Mouse (Mus musculus): ENCODE measurements at regions not wholly inside any gene's neighbourhood (a gene's known extent, or its start where the extent isn't known, plus 50 kb on each side); places are given as distances from the start of the nearest gene placed in this dataset.

DNA sequence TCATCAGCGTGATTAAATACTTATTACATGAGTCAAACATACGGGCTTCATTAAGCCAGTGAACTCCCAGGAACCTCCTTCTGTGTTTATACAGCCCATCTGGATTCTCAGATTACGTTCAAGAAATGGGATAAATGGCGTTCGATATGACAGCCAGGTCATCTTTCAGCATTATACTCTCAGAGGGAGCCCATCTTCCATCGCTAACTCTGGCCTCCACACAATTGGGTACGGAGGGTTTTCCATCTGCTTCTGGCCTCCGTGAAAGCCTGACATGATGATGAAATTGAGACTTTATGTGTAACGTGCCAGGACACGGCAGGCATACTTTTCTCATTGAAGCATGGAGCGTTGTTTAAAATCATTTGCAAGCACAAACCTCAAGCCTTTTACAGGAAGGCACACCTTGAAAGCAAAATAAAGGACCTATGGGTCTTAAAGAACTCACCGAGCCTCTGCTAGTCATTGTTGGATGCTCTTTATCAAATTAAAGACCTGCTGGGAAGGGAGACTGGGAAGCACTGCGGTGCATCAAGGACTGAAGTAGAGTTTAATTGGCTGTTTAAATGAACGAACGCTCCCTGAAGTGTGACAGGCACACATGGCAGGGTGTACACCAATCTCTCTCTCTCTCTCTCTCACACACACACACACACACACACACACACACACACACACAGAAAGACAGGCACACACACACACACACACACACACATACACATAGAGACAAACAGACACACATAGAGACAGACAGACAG lies 127.0 kb downstream of the Slc38a6 start:
- no peaks in the 10 kb centered on the region for H3K27me3 ChIP-seq (ENCODE audit: control insufficient read depth, insufficient read depth, low read length)
- 71% methylated on average over 15 of the region's 15 CpGs for WGBS (ENCODE audit: insufficient replicate concordance)
- no peaks in the 10 kb centered on the region for H3K9me3 ChIP-seq (replicated peaks; ENCODE audit: control insufficient read depth, low read length)
- H3K4me2 ChIP-seq, result no peak overlapping the region
- no peak overlapping the region for H3K4me3 ChIP-seq (ENCODE audit: low read depth, low read length)
- no peak overlapping the region for H3K27ac ChIP-seq (ENCODE audit: low read depth, low read length)
- H3K4me1 ChIP-seq (ENCODE audit: control insufficient read depth, insufficient read depth, low read length), result no peaks in the 10 kb centered on the region
- H3K9ac ChIP-seq (ENCODE audit: low read depth, low read length), result no peak overlapping the region
- H3K36me3 ChIP-seq (ENCODE audit: control insufficient read depth, insufficient read depth, low read length), result no peaks in the 10 kb centered on the region
- ATAC-seq (replicated peaks; ENCODE audit: insufficient number of reproducible peaks, low FRiP score, low TSS enrichment), result no peak

DNA sequence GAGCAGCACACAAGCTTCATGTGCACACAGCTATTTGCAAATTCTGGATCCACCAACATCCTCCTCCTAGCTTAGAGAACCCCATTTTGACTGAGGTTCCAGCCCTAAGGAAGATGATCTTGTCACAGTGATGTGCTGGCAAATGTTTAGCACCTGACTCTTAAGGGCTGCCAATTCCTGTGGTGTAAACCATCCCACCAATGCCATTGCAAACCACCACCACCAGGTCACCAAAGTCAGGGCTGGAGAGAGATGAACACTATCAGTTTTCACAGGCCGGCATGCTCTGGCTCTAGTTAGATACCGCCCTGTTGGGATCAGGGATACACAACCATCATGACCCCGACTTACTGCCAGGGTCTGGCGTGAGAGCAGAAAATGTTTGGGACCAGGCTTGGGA lies 125.9 kb downstream of the Slc38a6 start:
- Histone ChIP-seq H3K9ac (ENCODE audit: low read depth, low read length) (no peak overlapping the region), H3K4me3 (ENCODE audit: low read depth, low read length) (no peak overlapping the region), H3K4me2 (no peak overlapping the region), H3K4me1 (ENCODE audit: control insufficient read depth, insufficient read depth, low read length) (no peaks in the 10 kb centered on the region), H3K9me3 (replicated peaks; ENCODE audit: control insufficient read depth, low read length) (no peaks in the 10 kb centered on the region), H3K27ac (ENCODE audit: low read depth, low read length) (no peak overlapping the region), H3K36me3 (ENCODE audit: control insufficient read depth, insufficient read depth, low read length) (no peaks in the 10 kb centered on the region), H3K27me3 (ENCODE audit: control insufficient read depth, insufficient read depth, low read length) (no peaks in the 10 kb centered on the region)
- WGBS (ENCODE audit: insufficient replicate concordance), result 66% methylated on average over 4 of the region's 4 CpGs
- ATAC-seq (replicated peaks; ENCODE audit: insufficient number of reproducible peaks, low FRiP score, low TSS enrichment), result no peak

DNA sequence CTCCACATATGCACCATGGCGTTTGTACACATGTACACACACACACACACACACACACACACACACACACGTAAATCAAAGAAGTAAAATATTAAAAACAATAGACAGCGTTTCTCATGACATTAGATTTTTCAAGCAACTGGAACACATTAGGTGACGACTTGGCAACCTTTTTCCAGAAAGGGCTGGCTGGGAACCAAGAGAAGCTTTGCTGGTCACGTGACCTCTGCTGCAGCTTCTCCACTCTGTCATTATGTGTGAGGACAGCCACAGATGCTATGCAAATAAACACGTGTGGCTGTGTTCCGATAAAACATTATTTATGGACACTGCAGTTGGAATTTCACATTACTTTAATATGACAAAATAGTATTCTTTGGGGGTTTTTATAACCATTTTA lies 124.3 kb downstream of the Slc38a6 start:
- Histone ChIP-seq H3K4me2 (no peak overlapping the region), H3K27ac (ENCODE audit: low read depth, low read length) (no peak overlapping the region), H3K9me3 (replicated peaks; ENCODE audit: control insufficient read depth, low read length) (no peaks in the 10 kb centered on the region), H3K36me3 (ENCODE audit: control insufficient read depth, insufficient read depth, low read length) (no peaks in the 10 kb centered on the region), H3K4me3 (ENCODE audit: low read depth, low read length) (no peak overlapping the region), H3K27me3 (ENCODE audit: control insufficient read depth, insufficient read depth, low read length) (no peaks in the 10 kb centered on the region), H3K9ac (ENCODE audit: low read depth, low read length) (no peak overlapping the region), H3K4me1 (ENCODE audit: control insufficient read depth, insufficient read depth, low read length) (no peaks in the 10 kb centered on the region)
- WGBS (ENCODE audit: insufficient replicate concordance), result 62% methylated on average over 7 of the region's 7 CpGs
- ATAC-seq (replicated peaks; ENCODE audit: insufficient number of reproducible peaks, low FRiP score, low TSS enrichment), result no peak

DNA sequence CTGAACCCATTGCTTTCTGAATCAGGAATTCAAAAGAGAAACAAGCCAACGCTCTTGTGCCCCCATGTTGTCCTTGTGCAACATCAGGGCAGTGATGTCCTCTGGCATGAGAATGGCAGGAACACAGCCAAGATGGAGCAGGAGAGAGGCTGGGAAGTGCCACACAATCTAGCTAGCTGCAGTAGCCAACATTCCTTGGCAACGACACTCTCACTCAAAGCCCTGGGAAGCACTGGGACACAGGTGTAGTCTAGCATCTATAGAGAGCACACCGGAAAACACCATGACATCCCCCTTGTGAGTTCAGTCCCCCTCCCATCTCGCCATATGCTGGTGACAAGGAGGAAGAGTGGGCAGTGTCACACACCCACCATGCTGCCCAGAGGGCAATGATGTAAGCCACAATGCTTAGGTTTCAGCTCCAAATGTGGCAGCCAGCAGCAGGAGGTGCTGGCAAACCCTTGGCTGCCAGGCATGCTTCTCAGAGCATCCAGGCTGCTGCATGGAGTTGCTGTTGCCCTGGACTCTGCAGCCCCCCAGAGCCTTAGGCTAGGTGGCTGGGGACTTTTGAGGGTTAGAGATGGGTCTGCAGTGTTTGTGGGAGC lies 123.0 kb downstream of the Slc38a6 start:
- Histone ChIP-seq H3K4me3 (ENCODE audit: low read depth, low read length) (no peak overlapping the region), H3K36me3 (ENCODE audit: control insufficient read depth, insufficient read depth, low read length) (no peaks in the 10 kb centered on the region), H3K4me1 (ENCODE audit: control insufficient read depth, insufficient read depth, low read length) (peaks cover 2% of the 10 kb centered on the region), H3K9me3 (replicated peaks; ENCODE audit: control insufficient read depth, low read length) (no peaks in the 10 kb centered on the region), H3K4me2 (no peak overlapping the region), H3K27me3 (ENCODE audit: control insufficient read depth, insufficient read depth, low read length) (no peaks in the 10 kb centered on the region), H3K27ac (ENCODE audit: low read depth, low read length) (no peak overlapping the region), H3K9ac (ENCODE audit: low read depth, low read length) (no peak overlapping the region)
- ATAC-seq (replicated peaks; ENCODE audit: insufficient number of reproducible peaks, low FRiP score, low TSS enrichment), result no peak
- WGBS (ENCODE audit: insufficient replicate concordance), result 78% methylated on average over 4 of the region's 4 CpGs

DNA sequence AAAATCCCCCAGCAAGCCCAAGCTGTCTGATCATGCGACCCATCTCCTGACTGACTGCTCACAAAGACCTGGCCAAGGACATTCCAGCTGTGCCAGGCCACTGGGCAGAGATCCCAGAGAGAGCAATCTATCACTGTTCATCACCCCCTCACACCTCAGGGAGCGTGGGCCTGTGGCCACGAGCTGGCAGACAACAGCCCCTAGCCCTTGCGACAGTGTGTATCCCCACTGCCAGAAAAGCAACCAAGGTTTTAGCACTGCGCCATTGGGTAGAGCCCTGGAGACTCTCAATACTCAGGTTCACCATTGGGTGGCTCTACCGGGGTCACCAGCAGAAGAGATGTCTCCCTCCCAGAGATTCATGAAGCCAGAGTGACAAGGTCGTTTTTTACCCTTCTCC lies 122.0 kb downstream of the Slc38a6 start:
- peaks cover 11% of the 10 kb centered on the region for H3K4me1 ChIP-seq (ENCODE audit: control insufficient read depth, insufficient read depth, low read length)
- H3K36me3 ChIP-seq (ENCODE audit: control insufficient read depth, insufficient read depth, low read length), result no peaks in the 10 kb centered on the region
- no peak overlapping the region for H3K27ac ChIP-seq (ENCODE audit: low read depth, low read length)
- WGBS (ENCODE audit: insufficient replicate concordance), result 57% methylated on average over 7 of the region's 7 CpGs
- no peaks in the 10 kb centered on the region for H3K9me3 ChIP-seq (replicated peaks; ENCODE audit: control insufficient read depth, low read length)
- H3K27me3 ChIP-seq (ENCODE audit: control insufficient read depth, insufficient read depth, low read length), result no peaks in the 10 kb centered on the region
- H3K4me3 ChIP-seq (ENCODE audit: low read depth, low read length), result no peak overlapping the region
- no peak overlapping the region for H3K9ac ChIP-seq (ENCODE audit: low read depth, low read length)
- ATAC-seq (replicated peaks; ENCODE audit: insufficient number of reproducible peaks, low FRiP score, low TSS enrichment), result no peak
- no peak overlapping the region for H3K4me2 ChIP-seq

DNA sequence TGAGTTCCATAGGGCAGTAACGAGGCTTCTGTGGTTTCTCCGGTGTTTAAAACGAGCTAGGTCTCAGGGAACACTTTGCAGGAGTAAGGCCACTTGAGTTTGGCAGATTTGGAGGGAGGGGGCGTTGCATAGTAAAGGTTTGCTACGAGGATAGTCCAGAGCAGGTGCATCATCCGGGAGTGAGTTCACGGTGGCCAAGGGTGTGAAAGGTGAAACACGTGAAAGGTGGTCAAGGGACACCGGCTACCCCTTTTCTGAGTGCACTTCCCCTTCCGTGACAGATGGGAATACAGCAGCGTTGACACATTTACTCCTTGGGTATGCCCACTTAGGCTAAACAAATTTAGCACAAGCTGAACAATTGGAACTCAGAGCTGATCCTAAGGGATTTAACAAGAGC lies 121.6 kb downstream of the Slc38a6 start:
- H3K4me3 ChIP-seq (ENCODE audit: low read depth, low read length), result no peak overlapping the region
- H3K27ac ChIP-seq (ENCODE audit: low read depth, low read length), result no peak overlapping the region
- no peaks in the 10 kb centered on the region for H3K27me3 ChIP-seq (ENCODE audit: control insufficient read depth, insufficient read depth, low read length)
- H3K4me2 ChIP-seq, result no peak overlapping the region
- no peaks in the 10 kb centered on the region for H3K9me3 ChIP-seq (replicated peaks; ENCODE audit: control insufficient read depth, low read length)
- no peaks in the 10 kb centered on the region for H3K36me3 ChIP-seq (ENCODE audit: control insufficient read depth, insufficient read depth, low read length)
- H3K9ac ChIP-seq (ENCODE audit: low read depth, low read length), result no peak overlapping the region
- H3K4me1 ChIP-seq (ENCODE audit: control insufficient read depth, insufficient read depth, low read length), result peaks cover 16% of the 10 kb centered on the region
- 68% methylated on average over 11 of the region's 11 CpGs for WGBS (ENCODE audit: insufficient replicate concordance)
- ATAC-seq (replicated peaks; ENCODE audit: insufficient number of reproducible peaks, low FRiP score, low TSS enrichment), result no peak

DNA sequence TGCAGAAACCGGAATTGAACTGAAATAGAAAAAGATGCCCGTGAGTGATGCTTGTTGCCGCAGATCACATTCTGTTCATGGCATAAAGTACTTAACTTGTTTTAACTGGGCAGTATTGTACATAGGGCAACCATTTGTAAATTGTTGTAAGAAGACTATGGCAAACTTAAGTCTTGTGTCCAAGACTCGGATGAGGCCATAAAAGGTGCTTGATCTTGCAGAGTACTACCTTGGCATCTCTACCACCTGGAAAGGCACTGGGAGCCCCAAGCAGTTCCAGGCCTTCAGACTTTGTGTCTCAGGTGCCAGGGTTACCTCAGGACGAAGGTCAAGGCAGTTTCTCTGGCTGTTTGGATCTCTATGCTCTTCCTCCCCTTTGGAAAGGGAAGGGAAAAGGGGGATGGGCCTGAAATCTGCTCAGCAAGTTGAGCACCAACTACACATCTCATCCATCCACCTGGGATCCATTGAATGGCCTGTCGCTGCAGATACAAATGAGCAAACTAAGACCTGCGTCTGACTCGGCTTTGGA lies 120.0 kb downstream of the Slc38a6 start:
- peaks cover 29% of the 10 kb centered on the region for H3K4me1 ChIP-seq (ENCODE audit: control insufficient read depth, insufficient read depth, low read length)
- no peak for ATAC-seq (replicated peaks; ENCODE audit: insufficient number of reproducible peaks, low FRiP score, low TSS enrichment)
- no peaks in the 10 kb centered on the region for H3K27me3 ChIP-seq (ENCODE audit: control insufficient read depth, insufficient read depth, low read length)
- no peak overlapping the region for H3K9ac ChIP-seq (ENCODE audit: low read depth, low read length)
- no peak overlapping the region for H3K4me3 ChIP-seq (ENCODE audit: low read depth, low read length)
- WGBS (ENCODE audit: insufficient replicate concordance), result 81% methylated on average over 8 of the region's 8 CpGs
- H3K27ac ChIP-seq (ENCODE audit: low read depth, low read length), result no peak overlapping the region
- H3K9me3 ChIP-seq (replicated peaks; ENCODE audit: control insufficient read depth, low read length), result no peaks in the 10 kb centered on the region
- no peaks in the 10 kb centered on the region for H3K36me3 ChIP-seq (ENCODE audit: control insufficient read depth, insufficient read depth, low read length)
- H3K4me2 ChIP-seq, result no peak overlapping the region

DNA sequence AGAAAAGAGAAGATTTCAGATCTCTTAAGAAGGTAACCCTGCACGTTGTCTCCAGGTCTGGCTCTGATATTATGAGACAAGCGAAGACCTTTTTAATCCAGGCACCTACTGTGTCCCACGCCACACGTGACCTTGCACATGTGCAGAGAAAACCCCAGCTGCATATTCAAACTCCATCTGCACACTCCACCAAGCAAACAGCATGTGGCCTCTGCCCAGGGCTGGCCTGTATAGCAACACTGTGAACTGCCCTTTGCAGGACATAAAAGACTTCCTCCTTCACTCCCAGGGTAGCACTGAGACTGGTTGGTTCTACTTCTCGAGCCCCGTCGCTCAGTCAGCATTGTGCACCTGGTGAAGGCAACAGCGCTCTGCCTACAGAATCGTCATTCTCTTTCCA lies 119.0 kb downstream of the Slc38a6 start:
- peaks cover 29% of the 10 kb centered on the region for H3K4me1 ChIP-seq (ENCODE audit: control insufficient read depth, insufficient read depth, low read length)
- no peak overlapping the region for H3K9ac ChIP-seq (ENCODE audit: low read depth, low read length)
- H3K9me3 ChIP-seq (replicated peaks; ENCODE audit: control insufficient read depth, low read length), result no peaks in the 10 kb centered on the region
- no peak overlapping the region for H3K27ac ChIP-seq (ENCODE audit: low read depth, low read length)
- ATAC-seq (replicated peaks; ENCODE audit: insufficient number of reproducible peaks, low FRiP score, low TSS enrichment), result no peak
- H3K27me3 ChIP-seq (ENCODE audit: control insufficient read depth, insufficient read depth, low read length), result no peaks in the 10 kb centered on the region
- H3K4me3 ChIP-seq (ENCODE audit: low read depth, low read length), result no peak overlapping the region
- 85% methylated on average over 9 of the region's 9 CpGs for WGBS (ENCODE audit: insufficient replicate concordance)
- no peaks in the 10 kb centered on the region for H3K36me3 ChIP-seq (ENCODE audit: control insufficient read depth, insufficient read depth, low read length)
- no peak overlapping the region for H3K4me2 ChIP-seq

DNA sequence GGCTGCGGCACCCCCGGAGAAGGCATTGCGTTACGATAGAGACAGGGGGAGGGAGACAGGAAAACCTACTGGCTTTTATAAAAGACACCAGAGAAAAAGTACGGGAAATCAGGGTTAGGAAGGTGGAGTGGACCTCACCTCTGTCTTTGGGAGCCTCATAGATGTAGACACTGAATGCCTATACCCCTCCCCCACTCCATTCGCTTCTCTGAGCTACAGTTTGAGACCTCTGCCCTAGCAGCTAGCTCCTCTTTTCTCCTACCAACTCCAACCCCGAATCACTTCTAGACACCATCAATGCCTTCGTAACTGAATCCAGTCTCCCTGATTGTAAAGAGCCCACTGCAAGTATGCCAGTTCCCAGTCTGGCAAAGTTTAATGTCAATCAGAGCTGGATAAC lies 118.5 kb downstream of the Slc38a6 start:
- H3K27me3 ChIP-seq (ENCODE audit: control insufficient read depth, insufficient read depth, low read length), result no peaks in the 10 kb centered on the region
- WGBS (ENCODE audit: insufficient replicate concordance), result 57% methylated on average over 8 of the region's 8 CpGs
- no peak overlapping the region for H3K4me3 ChIP-seq (ENCODE audit: low read depth, low read length)
- H3K27ac ChIP-seq (ENCODE audit: low read depth, low read length), result no peak overlapping the region
- H3K9me3 ChIP-seq (replicated peaks; ENCODE audit: control insufficient read depth, low read length), result no peaks in the 10 kb centered on the region
- no peak overlapping the region for H3K9ac ChIP-seq (ENCODE audit: low read depth, low read length)
- H3K36me3 ChIP-seq (ENCODE audit: control insufficient read depth, insufficient read depth, low read length), result no peaks in the 10 kb centered on the region
- no peak overlapping the region for H3K4me2 ChIP-seq
- H3K4me1 ChIP-seq (ENCODE audit: control insufficient read depth, insufficient read depth, low read length), result peaks cover 29% of the 10 kb centered on the region
- no peak for ATAC-seq (replicated peaks; ENCODE audit: insufficient number of reproducible peaks, low FRiP score, low TSS enrichment)

All from heart, embryonic 11.5 days (tissue).